Mouse (Mus musculus) C2C12 (cell line): ENCODE measurements around the gene G0s2. TPM values are rescaled to one million over a fixed set of nuclear protein-coding genes. Genes with fewer than 3 reads are reported as not detected.

ENCODE experiments used
- H3K27me3 ChIP-seq: one replicate; pipeline ENCODE4 v1.6.1; 2011; ENCODE audit not compliant: control insufficient read depth, insufficient read depth, insufficient read length
- H3K36me3 ChIP-seq: one replicate; pipeline ENCODE4 v1.6.1; 2011; ENCODE audit not compliant: control insufficient read depth, insufficient read depth
- H3K4me3 ChIP-seq: one replicate; pipeline ENCODE4 v1.5.1; 2011; ENCODE audit warnings: mild to moderate bottlenecking, control low read depth; ENCODE audit not compliant: poor library complexity, insufficient read depth, severe bottlenecking
- H3K79me2 ChIP-seq: one replicate; pipeline ENCODE4 v1.6.1; 2011; ENCODE audit not compliant: control insufficient read depth, insufficient read depth
- H3K79me3 ChIP-seq: one replicate; pipeline ENCODE4 v1.6.1; 2011; ENCODE audit warnings: low read depth, control low read depth
- H3ac ChIP-seq: one replicate; pipeline ENCODE3; 2011; ENCODE audit warnings: low read depth; ENCODE audit not compliant: control insufficient read depth, insufficient read length
- CEBPB ChIP-seq: IDR thresholded peaks from one replicate; pipeline ENCODE4 v1.6.1; 2011; ENCODE audit warnings: low read depth, mild to moderate bottlenecking, control low read depth, moderate library complexity
- CTCF ChIP-seq: IDR thresholded peaks from one replicate; pipeline ENCODE4 v1.5.1; 2011; ENCODE audit not compliant: control insufficient read depth, insufficient read depth, insufficient read length
- FOSL1 ChIP-seq: IDR thresholded peaks from one replicate; pipeline ENCODE4 v1.8.0; 2011; ENCODE audit warnings: mild to moderate bottlenecking, low read length; ENCODE audit not compliant: poor library complexity, insufficient read depth, severe bottlenecking
- MAX ChIP-seq: IDR thresholded peaks from one replicate; pipeline ENCODE4 v1.6.1; 2011; ENCODE audit warnings: mild to moderate bottlenecking, control low read depth
- MYOD1 ChIP-seq: IDR thresholded peaks from one replicate; pipeline ENCODE4 v1.6.1; 2011; ENCODE audit warnings: low read depth; ENCODE audit not compliant: control insufficient read depth, insufficient read length
- MYOG ChIP-seq: IDR thresholded peaks from one replicate; pipeline ENCODE4 v1.6.1; 2011; ENCODE audit not compliant: control insufficient read depth, insufficient read length; ENCODE audit errors: extremely low read depth
- USF1 ChIP-seq: IDR thresholded peaks from one replicate; pipeline ENCODE4 v1.6.1; 2011; ENCODE audit warnings: low read depth, mild to moderate bottlenecking, control low read depth, moderate library complexity
- polyA plus RNA-seq: library from polyadenylated mRNA; unstranded; fragments of >200 nt; fragmentation: generic; extraction: Trizol; gene quantifications from one replicate; pipeline ENCODE4 v1.2.1, GENCODE M21; 2012; ENCODE audit warnings: missing spikeins

G0s2 gene
- polyA plus RNA-seq, 1 experiment: 66.1 TPM

DNA sequence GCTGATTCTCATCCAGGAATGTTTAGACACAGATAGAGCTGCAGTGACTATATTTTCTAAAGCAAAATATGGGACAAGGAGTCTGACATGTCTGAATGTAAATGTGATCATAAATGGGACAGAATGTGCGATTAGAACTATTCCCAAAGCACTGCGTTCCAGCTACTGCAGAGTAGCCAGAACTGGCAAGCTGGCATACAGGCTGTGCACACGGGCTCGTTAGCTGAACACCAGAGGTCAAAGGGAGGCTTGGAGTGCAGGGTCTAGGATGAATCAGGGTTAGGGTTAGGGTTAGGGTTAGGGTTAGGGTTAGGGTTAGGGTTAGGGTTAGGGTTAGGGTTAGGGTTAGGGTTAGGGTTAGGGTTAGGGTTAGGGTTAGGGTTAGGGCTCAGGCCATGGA is 45.5 kb downstream of the G0s2 start:
- Histone ChIP-seq H3K79me3 (no peaks in the 10 kb centered on the region), H3K4me3 (no peak overlapping the region), H3K27me3 (no peaks in the 10 kb centered on the region), H3K36me3 (no peaks in the 10 kb centered on the region), H3ac (no peak overlapping the region), H3K79me2 (no peaks in the 10 kb centered on the region)
- TF ChIP-seq MYOD1: no peak
- no peak for TF ChIP-seq CTCF
- no peak for TF ChIP-seq MYOG
- TF ChIP-seq CEBPB: no peak
- no peak for TF ChIP-seq MAX
- TF ChIP-seq FOSL1: no peak
- TF ChIP-seq USF1: no peak

DNA sequence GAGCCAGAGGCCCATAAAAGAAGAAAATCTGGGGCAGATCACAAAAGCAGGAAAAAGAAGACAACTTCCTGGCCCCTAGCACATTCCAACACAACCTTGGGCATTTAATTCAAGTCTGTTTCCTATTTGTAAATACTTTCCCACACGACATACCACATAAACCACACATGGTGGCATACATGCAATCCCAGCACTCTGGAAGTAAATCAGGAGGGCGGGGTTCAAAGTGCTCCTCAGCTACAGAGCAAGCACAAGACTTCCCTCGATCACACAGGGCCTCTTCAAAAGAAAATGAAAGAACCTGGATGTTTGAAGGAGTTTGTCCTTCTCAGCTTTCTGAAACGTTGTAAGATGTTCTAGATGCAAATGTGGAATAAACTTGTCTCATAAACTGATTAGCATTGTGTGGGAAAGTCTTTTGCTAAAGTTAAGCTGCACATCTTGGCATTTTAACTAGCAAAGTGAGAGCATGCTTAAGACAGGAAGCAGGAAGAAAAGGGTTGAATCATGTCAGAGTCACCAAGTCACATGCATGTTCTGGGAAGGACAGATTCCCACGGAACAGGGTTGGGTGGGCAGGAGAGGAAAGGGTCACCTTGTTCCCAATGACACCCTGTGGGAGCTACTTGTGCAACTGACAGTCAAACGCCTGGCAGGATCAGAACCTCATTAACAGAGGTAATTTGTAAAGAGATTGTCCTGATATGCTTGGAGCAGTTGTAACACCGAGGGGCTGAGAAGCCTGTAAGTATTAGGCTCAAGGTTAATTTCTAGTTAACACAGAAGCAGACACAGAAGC is 46.1 kb downstream of the G0s2 start:
- Histone ChIP-seq H3K27me3 (no peaks in the 10 kb centered on the region), H3K4me3 (no peak overlapping the region), H3K79me3 (no peaks in the 10 kb centered on the region), H3K79me2 (no peaks in the 10 kb centered on the region), H3ac (no peak overlapping the region), H3K36me3 (no peaks in the 10 kb centered on the region)
- TF ChIP-seq FOSL1: no peak
- TF ChIP-seq CTCF: no peak
- no peak for TF ChIP-seq MAX
- TF ChIP-seq USF1: no peak
- TF ChIP-seq CEBPB: no peak
- no peak for TF ChIP-seq MYOD1
- no peak for TF ChIP-seq MYOG

DNA sequence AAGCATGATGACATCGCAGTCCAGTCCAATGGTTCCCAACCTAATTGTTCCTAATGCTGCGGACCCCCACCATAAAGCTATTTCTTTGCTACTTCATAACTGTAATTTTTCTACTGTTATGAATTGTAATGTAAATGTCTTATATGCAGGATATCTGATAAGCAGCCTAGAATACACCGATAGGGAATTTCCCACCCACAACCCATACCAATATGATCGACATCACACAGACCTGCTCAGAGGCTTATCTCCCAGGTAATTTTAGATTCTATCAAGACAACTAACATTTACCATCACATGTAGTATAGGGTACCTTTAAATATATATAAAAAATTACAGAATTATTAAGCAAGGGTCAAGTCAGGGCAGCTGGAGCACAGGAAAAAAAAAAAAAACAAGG is 46.9 kb downstream of the G0s2 start:
- Histone ChIP-seq H3K79me3 (no peaks in the 10 kb centered on the region), H3ac (no peak overlapping the region), H3K36me3 (no peaks in the 10 kb centered on the region), H3K27me3 (no peaks in the 10 kb centered on the region), H3K79me2 (no peaks in the 10 kb centered on the region), H3K4me3 (no peak overlapping the region)
- TF ChIP-seq USF1: no peak
- TF ChIP-seq MYOD1: no peak
- no peak for TF ChIP-seq MYOG
- no peak for TF ChIP-seq CEBPB
- TF ChIP-seq FOSL1: no peak
- TF ChIP-seq CTCF: no peak
- TF ChIP-seq MAX: no peak

DNA sequence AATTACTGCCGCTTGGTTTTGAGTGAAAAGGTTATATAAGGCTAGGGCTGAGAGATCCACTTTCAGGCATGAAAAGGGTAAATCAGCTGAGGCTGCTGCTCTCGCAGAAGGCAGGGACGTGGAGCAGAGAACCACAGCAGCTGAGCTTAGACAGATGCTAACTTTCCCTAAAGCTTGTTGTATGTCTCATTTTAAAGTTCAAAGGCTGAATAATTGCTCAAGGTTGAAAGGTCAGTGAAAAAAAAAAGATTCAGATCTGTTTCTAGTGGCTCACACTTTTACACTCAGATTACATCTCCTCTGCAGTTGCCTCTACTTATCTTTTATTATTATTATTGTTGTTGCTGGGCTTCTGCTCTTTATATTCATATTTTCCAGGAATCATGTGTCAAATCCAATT is 47.5 kb downstream of the G0s2 start:
- no peaks in the 10 kb centered on the region for H3K79me3 ChIP-seq
- H3K4me3 ChIP-seq: no peak overlapping the region
- H3K27me3 ChIP-seq: no peaks in the 10 kb centered on the region
- H3K79me2 ChIP-seq: no peaks in the 10 kb centered on the region
- TF ChIP-seq MYOG (no peak), CEBPB (no peak), FOSL1 (no peak), MYOD1 (no peak), MAX (no peak)
- no peak overlapping the region for H3ac ChIP-seq
- H3K36me3 ChIP-seq: no peaks in the 10 kb centered on the region

Other genes starting within 250 kb of the G0s2 start
- not detected for gene Syt14, start 237.4 kb downstream of the G0s2 start, polyA plus RNA-seq
- gene Diexf, start 142.9 kb downstream of the G0s2 start, polyA plus RNA-seq: 10.6 TPM
- gene Irf6, start 120.1 kb downstream of the G0s2 start, polyA plus RNA-seq: 0.08 TPM
- 4.1 TPM for gene A130010J15Rik, start 105.2 kb downstream of the G0s2 start, polyA plus RNA-seq
- 0.02 TPM for gene Traf3ip3, start 71.5 kb downstream of the G0s2 start, polyA plus RNA-seq
- gene Lamb3, start 65.5 kb downstream of the G0s2 start, polyA plus RNA-seq: 5.3 TPM
- 0.12 TPM for gene Hsd11b1, start 9.1 kb downstream of the G0s2 start, polyA plus RNA-seq
- gene Camk1g, start 97.1 kb upstream of the G0s2 start, polyA plus RNA-seq: 1.2 TPM